Mouse (Mus musculus) neural tube, embryonic 14.5 days (tissue): ENCODE measurements around the gene Immp2l. TPM values are rescaled to one million over a fixed set of nuclear protein-coding genes. Genes with fewer than 3 reads are reported as not detected.

Experiments
- ATAC-seq: fragments of 200-750 bp; cut with Nextera tagmentation; 2 replicates; pipeline ENCODE4 v1.8.0; 2017; ENCODE audit warnings: low read depth, mild to moderate bottlenecking, moderate TSS enrichment, moderate library complexity
- H3K27ac ChIP-seq: fragments of 300-500 bp; sonication (generic); 2 replicates; pipeline ENCODE4 v1.5.1; 2014; ENCODE audit warnings: low read depth, mild to moderate bottlenecking, control low read depth, low read length, moderate library complexity, mixed read lengths
- H3K27me3 ChIP-seq: fragments of 300-500 bp; sonication (generic); 2 replicates; pipeline ENCODE4 v1.6.1; 2014; ENCODE audit warnings: low read length; ENCODE audit not compliant: control insufficient read depth, insufficient read depth
- H3K36me3 ChIP-seq: fragments of 300-500 bp; sonication (generic); 2 replicates; pipeline ENCODE4 v1.6.1; 2014; ENCODE audit warnings: low read length, mixed read lengths; ENCODE audit not compliant: control insufficient read depth, insufficient read depth
- H3K4me1 ChIP-seq: fragments of 300-500 bp; sonication (generic); 2 replicates; pipeline ENCODE4 v1.6.1; 2014; ENCODE audit warnings: low read length; ENCODE audit not compliant: control insufficient read depth, insufficient read depth
- H3K4me2 ChIP-seq: fragments of 300-500 bp; sonication (generic); 2 replicates; pipeline ENCODE4 v1.6.1; 2014; ENCODE audit warnings: mild to moderate bottlenecking, low read depth, low read length, control low read depth
- H3K4me3 ChIP-seq: fragments of 300-500 bp; sonication (generic); 2 replicates; pipeline ENCODE4 v1.5.1; 2014; ENCODE audit warnings: low read depth, low read length, control low read depth, mixed read lengths
- H3K9ac ChIP-seq: fragments of 300-500 bp; sonication (generic); replicated peaks from 2 replicates; pipeline ENCODE4 v1.6.1; 2014; ENCODE audit warnings: low read depth, mild to moderate bottlenecking, control low read depth, low read length, mixed read lengths
- H3K9me3 ChIP-seq: fragments of 300-500 bp; sonication (generic); 2 replicates; pipeline ENCODE4 v1.6.1; 2016; ENCODE audit warnings: low read length; ENCODE audit not compliant: control insufficient read depth
- WGBS: fragments of 180-500 bp; shearing (Covaris S2); extraction: QIAGEN DNeasy Blood & Tissue Kit; methylation state at CpG from one replicate; pipeline ENCODE4 v1.1.7; 2014; 5-methylcytosine and 5-hydroxymethylcytosine counted together
- polyA plus RNA-seq: library from polyadenylated mRNA; unstranded; fragments of >200 nt; fragmentation: Nextera tagmentation; extraction: Ambion mirVana; gene quantifications from 2 replicates; pipeline ENCODE4 v1.2.1, GENCODE M21; 2014

The Immp2l gene
- polyA plus RNA-seq, 1 experiment from 2014 or later, result 4.5 TPM

- peak overlapping the region; percentile 78 for H3K9ac ChIP-seq
- H3K27ac ChIP-seq, result peak overlapping the region; percentile 94
- H3K4me3 ChIP-seq, result peak overlapping the region; percentile 59
- H3K9me3 ChIP-seq, result no peaks in the 10 kb centered on the region
- H3K4me1 ChIP-seq, result 0 out of 2 replicates have a peak, but pooled peaks cover 5% of the 10 kb centered on the region
- no peaks in the 10 kb centered on the region for H3K27me3 ChIP-seq
- peak; percentile 95 for ATAC-seq
- no peaks in the 10 kb centered on the region for H3K36me3 ChIP-seq
- 8% methylated on average over 12 of the region's 12 CpGs for WGBS
- peak overlapping the region; percentile 61 for H3K4me2 ChIP-seq
Observed at GRCm38 (mm10) chr12:41485512-41486215, 461.8 kb downstream of the Immp2l start.

GRCm38 (mm10) chr12:41486331-41486730 lies 462.4 kb downstream of the Immp2l start, which contains the start of gene Lrrn3:
Lrrn3 (minus strand) TSS chr12:41486431.
- 0 out of 2 replicates have a peak, but pooled peaks have one; percentile 9 for ATAC-seq
- no peaks in the 10 kb centered on the region for H3K27me3 ChIP-seq

GRCm38 (mm10) chr12:41487005-41487404 lies 463.1 kb downstream of the Immp2l start:
- peak; percentile 39; the same call in 1 of the 2 replicates for ATAC-seq
- H3K4me2 ChIP-seq, result no peak overlapping the region
- no peaks in the 10 kb centered on the region for H3K36me3 ChIP-seq
- 0 out of 2 replicates have a peak, but pooled peaks cover 3% of the 10 kb centered on the region for H3K4me1 ChIP-seq
- no peak overlapping the region for H3K27ac ChIP-seq
- WGBS, result 28% methylated on average over 5 of the region's 5 CpGs
- no peaks in the 10 kb centered on the region for H3K9me3 ChIP-seq
- no peak overlapping the region for H3K9ac ChIP-seq
- no peaks in the 10 kb centered on the region for H3K27me3 ChIP-seq
- no peak overlapping the region for H3K4me3 ChIP-seq

More at GRCm38 (mm10) chr12:41486331-41486730, 462.4 kb downstream of the Immp2l start, which contains the start of gene Lrrn3:
- H3K9ac ChIP-seq, result peak within 1 kb of the TSS; percentile 78
- peak within 1 kb of the TSS; percentile 59 for H3K4me3 ChIP-seq
- 0 out of 2 replicates have a peak, but pooled peaks cover 3% of the 10 kb centered on the region for H3K4me1 ChIP-seq
- peak within 1 kb of the TSS; percentile 61 for H3K4me2 ChIP-seq
- no peaks in the 10 kb centered on the region for H3K36me3 ChIP-seq
- WGBS, result 100% methylated on average over 1 of the region's 1 CpGs
- H3K9me3 ChIP-seq, result no peaks in the 10 kb centered on the region
- H3K27ac ChIP-seq, result peak within 1 kb of the TSS; percentile 94

GRCm38 (mm10) chr12:41494620-41495019 lies 470.7 kb downstream of the Immp2l start:
- Histone ChIP-seq H3K4me1 (no peaks in the 10 kb centered on the region), H3K4me2 (no peak overlapping the region), H3K9me3 (no peaks in the 10 kb centered on the region), H3K27ac (no peak overlapping the region), H3K27me3 (no peaks in the 10 kb centered on the region), H3K9ac (no peak overlapping the region), H3K36me3 (no peaks in the 10 kb centered on the region), H3K4me3 (no peak overlapping the region)
- ATAC-seq, result no peak
- WGBS, result 53% methylated on average over 10 of the region's 10 CpGs

GRCm38 (mm10) chr12:41500049-41500820 lies 476.3 kb downstream of the Immp2l start:
- Histone ChIP-seq H3K27ac (no peak overlapping the region), H3K36me3 (no peaks in the 10 kb centered on the region), H3K9me3 (no peaks in the 10 kb centered on the region), H3K4me3 (no peak overlapping the region), H3K4me1 (no peaks in the 10 kb centered on the region), H3K4me2 (no peak overlapping the region), H3K9ac (no peak overlapping the region), H3K27me3 (no peaks in the 10 kb centered on the region)
- ATAC-seq, result no peak
- WGBS, result 86% methylated on average over 9 of the region's 9 CpGs

- H3K9me3 ChIP-seq, result no peaks in the 10 kb centered on the region
- 77% methylated on average over 4 of the region's 4 CpGs for WGBS
- no peaks in the 10 kb centered on the region for H3K27me3 ChIP-seq
- no peak overlapping the region for H3K4me3 ChIP-seq
- no peaks in the 10 kb centered on the region for H3K4me1 ChIP-seq
- ATAC-seq, result no peak
- no peaks in the 10 kb centered on the region for H3K36me3 ChIP-seq
- H3K27ac ChIP-seq, result no peak overlapping the region
- H3K4me2 ChIP-seq, result no peak overlapping the region
- H3K9ac ChIP-seq, result no peak overlapping the region
Observed at GRCm38 (mm10) chr12:41508610-41509009, 484.7 kb downstream of the Immp2l start.

GRCm38 (mm10) chr12:41510588-41510987 lies 486.7 kb downstream of the Immp2l start:
- no peaks in the 10 kb centered on the region for H3K4me1 ChIP-seq
- no peaks in the 10 kb centered on the region for H3K9me3 ChIP-seq
- no peak overlapping the region for H3K9ac ChIP-seq
- no peak overlapping the region for H3K27ac ChIP-seq
- no peak overlapping the region for H3K4me2 ChIP-seq
- 85% methylated on average over 3 of the region's 3 CpGs for WGBS
- no peaks in the 10 kb centered on the region for H3K27me3 ChIP-seq
- H3K36me3 ChIP-seq, result no peaks in the 10 kb centered on the region
- H3K4me3 ChIP-seq, result no peak overlapping the region
- no peak for ATAC-seq

- 65% methylated on average over 5 of the region's 5 CpGs for WGBS
- no peak for ATAC-seq
- Histone ChIP-seq H3K4me3 (no peak overlapping the region), H3K36me3 (no peaks in the 10 kb centered on the region), H3K9ac (no peak overlapping the region), H3K9me3 (no peaks in the 10 kb centered on the region), H3K4me2 (no peak overlapping the region), H3K27me3 (no peaks in the 10 kb centered on the region), H3K4me1 (no peaks in the 10 kb centered on the region), H3K27ac (no peak overlapping the region)
Observed at GRCm38 (mm10) chr12:41518897-41519296, 495.0 kb downstream of the Immp2l start.

- Histone ChIP-seq H3K9me3 (no peaks in the 10 kb centered on the region), H3K4me2 (no peak overlapping the region), H3K27me3 (no peaks in the 10 kb centered on the region), H3K27ac (no peak overlapping the region), H3K4me3 (no peak overlapping the region), H3K4me1 (no peaks in the 10 kb centered on the region), H3K9ac (no peak overlapping the region), H3K36me3 (no peaks in the 10 kb centered on the region)
- no peak for ATAC-seq
- WGBS, result 80% methylated on average over 2 of the region's 2 CpGs
Observed at GRCm38 (mm10) chr12:41520326-41520725, 496.4 kb downstream of the Immp2l start.
